Comparison of ENCODE assay signal across 10 mouse cellular contexts in genomic region chr5:103756231-103756714, GRCm38 (mm10).
A peak's percentile ranks its signal among the peaks of the same experiment; 100 is the strongest.
DNase-seq lines count a peak whose midpoint lies in the region; ATAC-seq and TF ChIP-seq lines count a peak whose summit lies in the region.
"Had no signal": no experiment of that assay in that cellular context is flagged by ENCODE, and none has a peak within 500 bp of the region (broad histone marks: within the 10 kb centered on the region; RNA-seq: fewer than 3 reads in every experiment).

No protein-coding gene starts in this region.

- 45% methylated on average over 6 of the region's 6 CpGs for WGBS in heart, embryonic 10.5 days
- WGBS in cerebellum, adult 2 months, result 54% methylated on average over 6 of the region's 6 CpGs

- no peak for TF ChIP-seq POLR2A in cerebellum, adult 2 months (IDR thresholded peaks at IDR 0.05; ENCODE audit: borderline replicate concordance, insufficient read depth, low read length)

- TF ChIP-seq CTCF in cerebellum, adult 2 months (IDR thresholded peaks at IDR 0.05; ENCODE audit: borderline replicate concordance, insufficient read depth, low read depth, low read length), result no peak

- DNase-seq in heart, embryonic 10.5 days (ENCODE audit: low spot score), result no peak
- DNase-seq in heart, adult 8-10 months (ENCODE audit: low spot score), result no peak
- peak; percentile 42 to 46 for DNase-seq in B cell, adult 2 months
- DNase-seq in induced T-regulatory cell, adult 2 months (ENCODE audit: low read depth), result peak; percentile 65
- DNase-seq in frontal cortex, postnatal 10 days (ENCODE audit: low spot score in 2 of 2), result no peak
- DNase-seq in frontal cortex, adult 2 months (ENCODE audit: extremely low spot score in 1 of 2, low spot score in 1 of 2), result no peak
- no peak for DNase-seq in cerebellum, adult 2 months

- 0 out of 2 replicates have a peak, but pooled peaks have one; percentile 4 for ATAC-seq in megakaryocyte, adult 5-6 weeks (ENCODE audit: poor library complexity, severe bottlenecking)

- no peaks in the 10 kb centered on the region for H3K9me3 ChIP-seq in heart, embryonic 10.5 days
- H3K9me3 ChIP-seq: limb, embryonic 15.5 days; neural tube, embryonic 15.5 days had no signal

- H3K36me3 ChIP-seq in heart, embryonic 10.5 days, result no peaks in the 10 kb centered on the region
- H3K36me3 ChIP-seq: limb, embryonic 15.5 days; neural tube, embryonic 15.5 days had no signal

- peaks cover 45% of the 10 kb centered on the region for H3K4me1 ChIP-seq in heart, embryonic 10.5 days
- peaks cover 9% of the 10 kb centered on the region for H3K4me1 ChIP-seq in cerebellum, adult 2 months (ENCODE audit: control insufficient read depth, insufficient read depth, low read length)

- no peak overlapping the region for H3K27ac ChIP-seq in heart, embryonic 10.5 days
- H3K27ac ChIP-seq in cerebellum, adult 2 months (ENCODE audit: insufficient read depth, low read length), result no peak overlapping the region
- H3K27ac ChIP-seq: limb, embryonic 15.5 days; neural tube, embryonic 15.5 days had no signal

- H3K4me3 ChIP-seq in heart, embryonic 10.5 days, result peak overlapping the region; percentile 16; the same call in 1 of the 2 replicates
- no peak overlapping the region for H3K4me3 ChIP-seq in cerebellum, adult 2 months (replicated peaks; ENCODE audit: insufficient read depth, low read depth, low read length)
- H3K4me3 ChIP-seq: limb, embryonic 15.5 days; neural tube, embryonic 15.5 days had no signal

- H3K27me3 ChIP-seq in heart, embryonic 10.5 days (ENCODE audit: insufficient read depth, poor library complexity, severe bottlenecking), result peaks cover 36% of the 10 kb centered on the region
- H3K27me3 ChIP-seq in cerebellum, adult 2 months (ENCODE audit: control insufficient read depth, insufficient read depth, low read length), result no peaks in the 10 kb centered on the region

Comparison
In these comparisons a context has a peak if more than half of its experiments do, and no peak if none do; other contexts are left out.
1. DNase-seq: peak in B cell, adult 2 months (2 of 2) and induced T-regulatory cell, adult 2 months (single experiment); none in heart, embryonic 10.5 days (single experiment), heart, adult 8-10 months (single experiment), frontal cortex, postnatal 10 days (0 of 2), frontal cortex, adult 2 months (0 of 2) and cerebellum, adult 2 months (0 of 2).